Mouse (Mus musculus): ENCODE data around the gene Tat. TPM values are rescaled to one million over a fixed set of nuclear protein-coding genes. Genes with fewer than 3 reads are reported as not detected.

The Tat gene
- total and polyA plus RNA-seq, 2 experiments from 2014 or later = not detected

DNA sequence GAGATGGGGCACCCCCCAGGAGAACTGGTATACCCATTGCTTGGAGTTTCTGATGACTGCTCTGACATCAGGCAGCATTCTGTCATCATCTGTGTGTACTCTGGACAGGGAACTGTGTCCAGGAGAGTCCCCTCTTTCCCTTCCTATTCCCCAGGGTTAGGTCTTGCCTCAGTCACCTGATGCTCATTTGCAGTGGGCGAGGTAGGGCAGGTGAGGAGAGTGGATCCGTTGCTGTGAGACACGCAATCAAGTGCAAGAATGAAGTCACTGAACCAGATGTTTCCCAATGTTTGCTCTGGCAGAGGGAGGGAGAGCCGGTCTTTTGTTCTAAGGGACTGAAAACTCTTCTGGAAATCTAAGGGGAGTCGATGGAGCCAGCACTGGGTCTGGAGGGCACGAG, 10.9 kb upstream of the Tat start:
- ATAC-seq (no peak), DNase-seq (no peak)
- Histone ChIP-seq H3K36me3 (ENCODE audit: insufficient read depth) (no peaks in the 10 kb centered on the region), H3K9me3 (ENCODE audit: low read length) (no peaks in the 10 kb centered on the region), H3K27ac (ENCODE audit: low read depth, low read length) (no peak overlapping the region), H3K4me3 (ENCODE audit: low read depth, low read length) (no peak overlapping the region), H3K4me2 (ENCODE audit: low read depth) (no peak overlapping the region), H3K4me1 (ENCODE audit: insufficient read depth) (no peaks in the 10 kb centered on the region), H3K9ac (no peak overlapping the region), H3K27me3 (ENCODE audit: insufficient read depth, low read length) (no peaks in the 10 kb centered on the region)
- no peak for TF ChIP-seq CTCF (IDR thresholded peaks at IDR 0.05; ENCODE audit: low read depth)
- WGBS = 81% methylated on average over 6 of the region's 6 CpGs

DNA sequence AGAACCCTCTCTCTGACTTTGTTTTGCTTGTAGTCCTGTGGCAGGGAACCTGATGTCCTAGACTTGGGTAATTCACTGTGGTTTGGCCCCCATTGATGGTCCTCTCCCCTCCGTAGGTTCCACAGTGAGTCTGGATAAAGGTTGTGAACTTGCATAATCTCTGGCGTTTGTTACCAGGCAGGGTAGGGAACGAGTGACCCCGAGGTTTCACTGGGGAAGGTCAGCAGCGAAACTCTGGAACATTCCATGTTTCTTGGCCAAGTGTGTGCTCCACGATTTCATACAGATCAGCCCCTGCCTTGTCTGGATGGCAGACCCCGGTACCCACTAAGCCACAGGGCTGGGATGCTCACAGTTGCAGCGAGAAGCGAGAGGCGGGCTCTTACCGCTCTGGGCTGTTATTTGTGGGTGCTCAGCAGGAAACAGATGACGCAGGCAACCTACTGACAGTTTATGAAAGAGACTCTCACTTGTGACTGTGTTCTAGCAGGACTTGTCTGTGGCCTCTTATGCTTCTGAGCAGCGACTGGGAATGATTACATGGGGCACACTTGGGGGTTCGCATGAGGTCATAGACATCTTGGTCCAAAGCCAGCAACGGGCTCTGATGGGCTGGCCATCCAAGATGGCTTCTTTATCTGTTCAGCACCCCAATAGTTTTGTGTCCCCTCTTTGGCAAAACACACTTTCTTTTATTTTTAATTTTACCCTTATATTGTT, 7.7 kb upstream of the Tat start:
- DNase-seq = no peak
- H3K9me3 ChIP-seq (ENCODE audit: low read length) = no peaks in the 10 kb centered on the region

GRCm38 (mm10) chr8:109983944-109984343, 6.3 kb upstream of the Tat start:
- no peaks in the 10 kb centered on the region for H3K9me3 ChIP-seq (ENCODE audit: low read length)
- TF ChIP-seq CTCF (IDR thresholded peaks at IDR 0.05; ENCODE audit: low read depth) = no peak
- DNase-seq (peak; percentile 47), ATAC-seq (peak; percentile 40)
- H3K27ac ChIP-seq (ENCODE audit: low read depth, low read length) = peak overlapping the region; percentile 50; the same call in 1 of the 2 replicates
- H3K4me3 ChIP-seq (ENCODE audit: low read depth, low read length) = no peak overlapping the region
- no peaks in the 10 kb centered on the region for H3K4me1 ChIP-seq (ENCODE audit: insufficient read depth)
- no peaks in the 10 kb centered on the region for H3K36me3 ChIP-seq (ENCODE audit: insufficient read depth)
- H3K9ac ChIP-seq = peak overlapping the region; percentile 10; the same call in 1 of the 2 replicates
- H3K27me3 ChIP-seq (ENCODE audit: insufficient read depth, low read length) = no peaks in the 10 kb centered on the region
- 13% methylated on average over 5 of the region's 5 CpGs for WGBS
- H3K4me2 ChIP-seq (ENCODE audit: low read depth) = no peak overlapping the region

More for the DNA sequence above, 7.7 kb upstream of the Tat start:
- H3K4me3 ChIP-seq (ENCODE audit: low read depth, low read length) = no peak overlapping the region
- no peak for TF ChIP-seq CTCF (IDR thresholded peaks at IDR 0.05; ENCODE audit: low read depth)
- H3K36me3 ChIP-seq (ENCODE audit: insufficient read depth) = no peaks in the 10 kb centered on the region
- WGBS = 69% methylated on average over 15 of the region's 15 CpGs
- H3K4me1 ChIP-seq (ENCODE audit: insufficient read depth) = no peaks in the 10 kb centered on the region
- ATAC-seq = no peak
- no peak overlapping the region for H3K9ac ChIP-seq
- H3K27ac ChIP-seq (ENCODE audit: low read depth, low read length) = no peak overlapping the region
- no peaks in the 10 kb centered on the region for H3K27me3 ChIP-seq (ENCODE audit: insufficient read depth, low read length)
- H3K4me2 ChIP-seq (ENCODE audit: low read depth) = no peak overlapping the region

DNA sequence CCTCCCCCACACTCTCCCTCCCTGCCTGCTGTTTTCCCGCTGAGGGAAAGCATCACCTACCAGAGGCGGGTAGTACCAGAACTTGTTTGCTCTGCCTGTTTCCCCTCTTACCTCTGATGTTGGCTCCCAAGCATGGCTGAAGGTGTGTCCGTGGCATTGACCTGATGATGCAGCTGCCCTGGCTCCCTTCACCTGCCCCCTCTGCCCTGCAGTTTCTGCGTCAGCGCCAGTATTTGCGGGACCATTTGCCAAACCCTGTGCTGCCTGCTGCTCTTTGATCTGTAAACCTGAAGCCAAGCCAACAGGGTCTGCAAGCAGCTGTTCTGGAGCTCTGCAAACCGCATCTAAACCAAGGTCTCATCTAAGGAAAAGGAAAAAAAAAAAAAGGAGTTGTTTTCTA, 3.9 kb upstream of the Tat start:
- Histone ChIP-seq H3K4me3 (ENCODE audit: low read depth, low read length) (no peak overlapping the region), H3K4me1 (ENCODE audit: insufficient read depth) (no peaks in the 10 kb centered on the region), H3K36me3 (ENCODE audit: insufficient read depth) (no peaks in the 10 kb centered on the region), H3K9ac (no peak overlapping the region), H3K27me3 (ENCODE audit: insufficient read depth, low read length) (no peaks in the 10 kb centered on the region), H3K9me3 (ENCODE audit: low read length) (no peaks in the 10 kb centered on the region), H3K27ac (ENCODE audit: low read depth, low read length) (no peak overlapping the region), H3K4me2 (ENCODE audit: low read depth) (no peak overlapping the region)
- no peak for TF ChIP-seq CTCF (IDR thresholded peaks at IDR 0.05; ENCODE audit: low read depth)
- ATAC-seq (no peak), DNase-seq (no peak)
- WGBS = 56% methylated on average over 7 of the region's 7 CpGs

GRCm38 (mm10) chr8:109987776-109988175, 2.5 kb upstream of the Tat start:
- no peak overlapping the region for H3K4me2 ChIP-seq (ENCODE audit: low read depth)
- DNase-seq (no peak), ATAC-seq (no peak)
- TF ChIP-seq CTCF (IDR thresholded peaks at IDR 0.05; ENCODE audit: low read depth) = no peak
- H3K27me3 ChIP-seq (ENCODE audit: insufficient read depth, low read length) = no peaks in the 10 kb centered on the region
- H3K9ac ChIP-seq = no peak overlapping the region
- no peaks in the 10 kb centered on the region for H3K9me3 ChIP-seq (ENCODE audit: low read length)
- no peaks in the 10 kb centered on the region for H3K4me1 ChIP-seq (ENCODE audit: insufficient read depth)
- H3K4me3 ChIP-seq (ENCODE audit: low read depth, low read length) = no peak overlapping the region
- H3K36me3 ChIP-seq (ENCODE audit: insufficient read depth) = no peaks in the 10 kb centered on the region
- 85% methylated on average over 7 of the region's 7 CpGs for WGBS
- no peak overlapping the region for H3K27ac ChIP-seq (ENCODE audit: low read depth, low read length)

- H3K27ac ChIP-seq (ENCODE audit: low read depth, low read length) = no peak overlapping the region
- ATAC-seq (no peak), DNase-seq (no peak)
- H3K9ac ChIP-seq = no peak overlapping the region
- H3K4me2 ChIP-seq (ENCODE audit: low read depth) = no peak overlapping the region
- WGBS = 89% methylated on average over 8 of the region's 8 CpGs
- TF ChIP-seq CTCF (IDR thresholded peaks at IDR 0.05; ENCODE audit: low read depth) = no peak
- no peaks in the 10 kb centered on the region for H3K9me3 ChIP-seq (ENCODE audit: low read length)
- no peak overlapping the region for H3K4me3 ChIP-seq (ENCODE audit: low read depth, low read length)
- no peaks in the 10 kb centered on the region for H3K36me3 ChIP-seq (ENCODE audit: insufficient read depth)
- no peaks in the 10 kb centered on the region for H3K27me3 ChIP-seq (ENCODE audit: insufficient read depth, low read length)
- no peaks in the 10 kb centered on the region for H3K4me1 ChIP-seq (ENCODE audit: insufficient read depth)
Measured at GRCm38 (mm10) chr8:109989151-109989550, 1.1 kb upstream of the Tat start.

GRCm38 (mm10) chr8:109992166-109992565, 1.9 kb downstream of the Tat start:
- no peak overlapping the region for H3K4me3 ChIP-seq (ENCODE audit: low read depth, low read length)
- H3K4me1 ChIP-seq (ENCODE audit: insufficient read depth) = no peaks in the 10 kb centered on the region
- H3K4me2 ChIP-seq (ENCODE audit: low read depth) = no peak overlapping the region
- DNase-seq = no peak
- H3K27ac ChIP-seq (ENCODE audit: low read depth, low read length) = no peak overlapping the region
- H3K27me3 ChIP-seq (ENCODE audit: insufficient read depth, low read length) = no peaks in the 10 kb centered on the region
- no peaks in the 10 kb centered on the region for H3K36me3 ChIP-seq (ENCODE audit: insufficient read depth)
- 64% methylated on average over 5 of the region's 5 CpGs for WGBS
- no peak for ATAC-seq
- TF ChIP-seq CTCF (IDR thresholded peaks at IDR 0.05; ENCODE audit: low read depth) = no peak
- H3K9ac ChIP-seq = no peak overlapping the region
- H3K9me3 ChIP-seq (ENCODE audit: low read length) = no peaks in the 10 kb centered on the region
